Mouse (Mus musculus) adrenal gland, adult 18-20 months (tissue): ENCODE measurements around the gene Cntfr. TPM values are rescaled to one million over a fixed set of nuclear protein-coding genes. Genes with fewer than 3 reads are reported as not detected.
A peak's percentile ranks its signal among the peaks of the same experiment; 100 is the strongest.
"Not testable (repeated sequence)": the region's sequence is repeated elsewhere in the genome, so short reads cannot be mapped to it uniquely, and the experiment has no call there.

ENCODE experiments used
- DNase-seq, 2 experiments: peaks; one replicate each; pipeline ENCODE4 v3.0.0; 2021 to 2022; ENCODE audit warnings: low spot score in 2 of 2
- total RNA-seq, 2 experiments: library from RNA; stranded (reverse); gene quantifications; 1 replicate in 1 of 2; 2 replicates in 1 of 2; pipeline ENCODE4 v1.2.3; 2021

Cntfr gene
- total RNA-seq, 2 experiments from 2014 or later, result 36.2 to 36.6 TPM

- no peak for DNase-seq
These were observed 15.0 kb upstream of the Cntfr start for GRCm38 (mm10) chr4:41711705-41712375.

GRCm38 (mm10) chr4:41710229-41710628 lies 13.3 kb upstream of the Cntfr start:
- DNase-seq, result no peak

GRCm38 (mm10) chr4:41708192-41708745 lies 11.4 kb upstream of the Cntfr start:
- no peak for DNase-seq

GRCm38 (mm10) chr4:41707011-41707535 lies 10.2 kb upstream of the Cntfr start:
- DNase-seq, result peak; percentile 52 to 54

GRCm38 (mm10) chr4:41705922-41706754 lies 9.2 kb upstream of the Cntfr start:
- no peak for DNase-seq

- DNase-seq, result no peak
These were observed 7.8 kb upstream of the Cntfr start for GRCm38 (mm10) chr4:41704651-41705050.

GRCm38 (mm10) chr4:41702226-41702625 lies 5.3 kb upstream of the Cntfr start:
- DNase-seq, result not testable (repeated sequence)

GRCm38 (mm10) chr4:41700224-41700623 lies 3.3 kb upstream of the Cntfr start:
- not testable (repeated sequence) for DNase-seq

GRCm38 (mm10) chr4:41699783-41700182 lies 2.9 kb upstream of the Cntfr start, which contains the start of gene Il11ra1:
Il11ra1 (plus strand) TSS chr4:41699989.
- not testable (repeated sequence) for DNase-seq

- DNase-seq, result not testable (repeated sequence)
These were observed 1.6 kb upstream of the Cntfr start for GRCm38 (mm10) chr4:41698421-41699016.

GRCm38 (mm10) chr4:41696452-41696851 lies 437 bp downstream of the Cntfr start:
- not testable (repeated sequence) for DNase-seq

GRCm38 (mm10) chr4:41695800-41696199 lies 1.1 kb downstream of the Cntfr start:
- DNase-seq, result peak in 1 of 2 experiments; percentile 23

- not testable (repeated sequence) for DNase-seq
These were observed 3.4 kb downstream of the Cntfr start for GRCm38 (mm10) chr4:41693511-41693910.

GRCm38 (mm10) chr4:41690014-41690413 lies 6.9 kb downstream of the Cntfr start:
- DNase-seq, result not testable (repeated sequence)

GRCm38 (mm10) chr4:41688562-41688961 lies 8.3 kb downstream of the Cntfr start:
- DNase-seq, result not testable (repeated sequence)

- DNase-seq, result not testable (repeated sequence)
These were observed 10.9 kb downstream of the Cntfr start for GRCm38 (mm10) chr4:41685882-41686492.

GRCm38 (mm10) chr4:41684931-41685453 lies 11.9 kb downstream of the Cntfr start:
- DNase-seq, result not testable (repeated sequence)

GRCm38 (mm10) chr4:41684131-41684930 lies 12.6 kb downstream of the Cntfr start:
- DNase-seq, result not testable (repeated sequence)

GRCm38 (mm10) chr4:41683303-41683702 lies 13.6 kb downstream of the Cntfr start:
- DNase-seq, result not testable (repeated sequence)
